Mouse (Mus musculus) myocyte (in vitro differentiated cells): Measurements from ENCODE around the gene 4930412O13Rik.

ENCODE experiments used
- E2F4 ChIP-seq: IDR thresholded peaks from one replicate; pipeline ENCODE4 v1.6.1; 2011; ENCODE audit warnings: mild to moderate bottlenecking, control low read depth, moderate library complexity; ENCODE audit not compliant: insufficient read depth
- MAX ChIP-seq: IDR thresholded peaks from one replicate; pipeline ENCODE4 v1.6.1; 2011; ENCODE audit warnings: low read depth, mild to moderate bottlenecking, control low read depth
- POLR2A ChIP-seq: IDR thresholded peaks from one replicate; pipeline ENCODE4 v1.6.1; 2011; ENCODE audit warnings: low read depth, mild to moderate bottlenecking, control low read depth, moderate library complexity; ENCODE audit not compliant: insufficient read length
- POLR2AphosphoS2 ChIP-seq: IDR thresholded peaks from one replicate; pipeline ENCODE4 v1.6.1; 2011; ENCODE audit warnings: low read depth, control low read depth; ENCODE audit not compliant: insufficient read length
- REST ChIP-seq: IDR thresholded peaks from one replicate; pipeline ENCODE4 v1.6.1; 2011; ENCODE audit warnings: mild to moderate bottlenecking, control low read depth, moderate library complexity; ENCODE audit not compliant: insufficient read depth, insufficient read length
- SRF ChIP-seq: IDR thresholded peaks from one replicate; pipeline ENCODE4 v1.6.1; 2011; ENCODE audit warnings: low read depth; ENCODE audit not compliant: control insufficient read depth, insufficient read length
- TCF12 ChIP-seq: IDR thresholded peaks from one replicate; pipeline ENCODE4 v1.6.1; 2011; ENCODE audit warnings: mild to moderate bottlenecking, control low read depth; ENCODE audit not compliant: poor library complexity, insufficient read depth, severe bottlenecking

- TF ChIP-seq POLR2A (no peak), E2F4 (no peak), SRF (no peak), TCF12 (no peak), MAX (no peak), POLR2AphosphoS2 (no peak), REST (no peak)
Measured at GRCm38 (mm10) chr2:9833712-9834111, 47.3 kb upstream of the 4930412O13Rik start.
